Mouse (Mus musculus) bone marrow, adult 2 months (tissue): ENCODE data around the gene Glyctk.

Experiments used
- CTCF ChIP-seq: fragments of 200-500 bp; IDR thresholded peaks from 2 replicates; pipeline ENCODE4 v1.5.1; 2011; ENCODE audit warnings: low read length, control low read depth; ENCODE audit not compliant: control insufficient read depth, insufficient read depth
- POLR2A ChIP-seq: fragments of 200-500 bp; IDR thresholded peaks from 2 replicates; pipeline ENCODE4 v1.6.1; 2011; ENCODE audit warnings: low read depth, mild to moderate bottlenecking, control low read depth, low read length, borderline replicate concordance; ENCODE audit not compliant: control insufficient read depth

DNA sequence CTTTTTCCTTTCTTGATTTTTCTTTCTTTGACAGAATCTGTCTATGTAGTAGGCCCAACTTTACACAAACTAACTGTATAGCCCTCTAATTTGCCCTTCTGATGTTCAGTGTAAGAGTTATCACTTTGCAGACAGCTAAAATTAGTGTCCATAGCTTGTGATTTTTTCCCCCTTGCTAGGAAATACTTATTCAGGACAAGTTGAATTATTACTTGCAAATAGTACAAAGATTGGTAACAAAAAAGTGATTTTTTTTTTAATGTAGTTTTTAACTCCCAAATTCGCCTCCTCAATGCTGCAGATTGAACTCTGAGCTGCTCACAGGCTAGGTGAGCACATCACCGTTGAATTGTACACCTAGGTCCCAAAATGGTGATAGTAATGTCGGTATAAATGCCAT is 22.0 kb upstream of the Glyctk start:
- TF ChIP-seq POLR2A = no peak
- no peak for TF ChIP-seq CTCF
